Mouse (Mus musculus): Measurements from ENCODE around the gene Gga3.

DNA sequence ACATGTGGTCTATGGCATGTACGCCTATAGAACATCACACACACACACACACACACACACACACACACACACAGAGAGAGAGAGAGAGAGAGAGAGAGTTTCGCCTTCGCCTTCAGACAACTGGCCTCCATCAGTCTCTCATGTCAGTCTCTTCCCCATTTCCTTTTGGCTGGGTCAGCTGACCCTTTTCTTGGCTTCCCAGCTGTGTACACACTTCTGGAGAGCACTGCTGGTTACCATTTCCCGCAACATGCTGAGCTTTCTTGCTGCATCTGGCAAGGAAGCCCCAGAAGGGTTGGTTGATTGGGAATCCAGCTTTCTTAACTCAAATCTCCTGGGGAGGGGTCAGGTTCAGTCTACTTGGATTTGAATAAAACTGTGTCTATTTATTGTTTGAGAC lies 30.3 kb upstream of the Gga3 start:
- no peak for TF ChIP-seq POLR2A (IDR thresholded peaks at IDR 0.05; ENCODE audit: insufficient read depth, low read length)
- TF ChIP-seq CTCF (IDR thresholded peaks at IDR 0.05; ENCODE audit: low read depth, low read length), result no peak

Measured in ES-Bruce4 (cell line).